Mouse (Mus musculus) olfactory bulb, adult 2 months (tissue): ENCODE results near the gene Gm973.

Experiments used
- CTCF ChIP-seq: fragments of 200-500 bp; IDR thresholded peaks from 2 replicates; pipeline ENCODE4 v1.5.1; 2012; ENCODE audit warnings: low read depth, mild to moderate bottlenecking, low read length, moderate library complexity; ENCODE audit not compliant: insufficient read depth
- POLR2A ChIP-seq: fragments of 200-500 bp; IDR thresholded peaks from 2 replicates; pipeline ENCODE4 v1.6.1; 2012; ENCODE audit warnings: mild to moderate bottlenecking, low read depth, low read length, moderate library complexity; ENCODE audit not compliant: insufficient read depth

DNA sequence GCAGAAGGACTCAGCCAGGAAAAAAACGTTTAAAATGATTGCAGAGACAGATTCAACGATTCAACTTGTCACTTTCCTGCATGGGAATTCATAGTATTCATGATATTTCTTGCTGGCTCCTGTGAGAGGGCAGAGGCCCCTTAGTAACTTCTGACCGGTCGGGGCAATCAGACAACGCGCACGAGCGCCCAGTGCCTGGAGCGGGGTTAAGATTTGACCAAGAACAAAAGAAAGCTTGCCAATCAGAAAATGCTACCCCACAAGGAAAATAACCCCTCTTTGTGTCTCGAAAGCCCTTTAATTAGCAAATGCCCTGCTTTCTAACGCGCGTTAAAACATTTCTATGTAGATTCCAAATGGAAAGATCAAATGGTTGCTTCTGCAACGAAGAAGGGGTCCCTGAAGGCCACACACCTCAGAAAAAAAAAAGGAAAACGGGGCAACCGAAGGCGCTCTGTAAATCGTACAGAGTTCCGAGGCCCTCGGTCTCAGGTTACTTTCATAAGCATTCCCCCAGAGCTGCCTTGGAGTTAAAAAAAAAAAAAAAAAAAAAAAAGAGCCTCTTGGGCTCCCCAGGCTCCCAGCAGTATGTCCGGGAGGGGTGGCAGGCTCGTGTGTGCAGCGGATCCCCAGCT is 35.1 kb upstream of the Gm973 start:
- TF ChIP-seq CTCF = no peak
- TF ChIP-seq POLR2A = no peak
